In genomic region chr2:70854231-70854888, GRCm38 (mm10) we compare ENCODE assay signal across 17 mouse cellular contexts.
"Had no signal": no experiment of that assay in that cellular context is flagged by ENCODE, and none has a peak within 500 bp of the region (broad histone marks: within the 10 kb centered on the region; RNA-seq: fewer than 3 reads in every experiment).

No protein-coding gene starts in this region.

- H3K9ac ChIP-seq: liver, embryonic 15.5 days; lung, embryonic 15.5 days; midbrain, embryonic 13.5 days; stomach, embryonic 15.5 days had no signal

- DNase-seq: kidney, adult 2 months; kidney, postnatal 25 days; layer of hippocampus, postnatal 36 days; lung, adult 18-20 months; lung, postnatal 14 days; lung, postnatal 4 days; right cerebral cortex, postnatal 14 days; right cerebral cortex, postnatal 4 days; thymus, postnatal 25 days had no signal

- H3K4me2 ChIP-seq: liver, embryonic 15.5 days; lung, embryonic 15.5 days; midbrain, embryonic 13.5 days; stomach, embryonic 15.5 days had no signal

- H3K4me1 ChIP-seq: liver, embryonic 15.5 days; lung, embryonic 15.5 days; stomach, embryonic 15.5 days had no signal

- H3K9me3 ChIP-seq: liver, embryonic 15.5 days; lung, embryonic 15.5 days; midbrain, embryonic 13.5 days; stomach, embryonic 15.5 days had no signal

- H3K36me3 ChIP-seq: liver, embryonic 15.5 days; lung, embryonic 15.5 days; midbrain, embryonic 13.5 days; stomach, embryonic 15.5 days had no signal

- H3K4me3 ChIP-seq: layer of hippocampus, adult 2 months; left cerebral cortex, adult 2 months; liver, embryonic 15.5 days; lung, embryonic 15.5 days; midbrain, embryonic 13.5 days; stomach, embryonic 15.5 days had no signal

- H3K27me3 ChIP-seq: liver, embryonic 15.5 days; lung, embryonic 15.5 days; midbrain, embryonic 13.5 days; stomach, embryonic 15.5 days had no signal

- H3K27ac ChIP-seq: kidney, postnatal 0 days; layer of hippocampus, adult 2 months; left cerebral cortex, adult 2 months; liver, embryonic 15.5 days; lung, embryonic 15.5 days; midbrain, embryonic 13.5 days; stomach, embryonic 15.5 days had no signal

- ATAC-seq: intestine, embryonic 16.5 days; midbrain, embryonic 13.5 days had no signal
